Mouse (Mus musculus) lung, postnatal 0 days (tissue): ENCODE results near the gene Ccdc3.

Experiments
- CTCF ChIP-seq: IDR thresholded peaks from 2 replicates; pipeline ENCODE4 v1.5.1; 2016; ENCODE audit warnings: antibody characterized with exemption, mild to moderate bottlenecking
- EP300 ChIP-seq: IDR thresholded peaks from 2 replicates; pipeline ENCODE4 v1.6.1; 2016; ENCODE audit warnings: antibody characterized with exemption, mild to moderate bottlenecking, control low read depth

DNA sequence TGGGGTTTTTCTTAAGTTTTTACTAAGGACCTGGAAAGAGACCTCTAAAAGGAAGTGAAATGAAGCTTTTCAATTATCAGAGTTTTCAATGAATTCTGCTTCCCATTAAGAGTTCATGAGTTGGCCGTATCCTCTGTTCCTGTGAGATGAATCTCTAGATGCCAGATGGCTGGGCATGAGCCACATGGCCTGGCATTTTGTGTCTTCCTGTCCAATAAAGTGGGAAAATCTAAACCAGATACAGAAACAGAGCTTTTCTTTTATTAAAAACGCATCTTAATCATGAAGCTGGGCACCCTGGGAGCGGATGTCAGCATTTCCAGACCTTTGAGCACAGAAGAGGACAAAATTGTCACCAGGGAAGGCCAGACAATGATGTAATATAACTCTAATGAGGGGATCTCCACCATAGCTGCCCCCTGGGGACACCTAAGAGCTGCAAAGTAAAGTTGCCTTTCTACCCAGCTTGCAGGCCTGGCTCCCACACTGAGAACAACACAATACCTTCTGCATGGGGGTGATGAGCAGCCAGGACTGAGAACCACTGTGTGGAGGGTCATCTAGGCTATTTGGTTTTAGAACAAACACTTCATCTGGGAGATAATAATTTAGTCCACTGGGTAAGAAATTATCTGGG, 99.4 kb downstream of the Ccdc3 start:
- TF ChIP-seq CTCF, result no peak
- TF ChIP-seq EP300, result no peak
